18 mouse cellular contexts compared by ENCODE assay signal in genomic region chr2:153066991-153067390, GRCm38 (mm10). TPM values are rescaled to one million over a fixed set of nuclear protein-coding genes. Genes with fewer than 3 reads are reported as not detected.
DNase-seq lines count a peak whose midpoint lies in the region; ATAC-seq and TF ChIP-seq lines count a peak whose summit lies in the region.
"Had no signal": no experiment of that assay in that cellular context is flagged by ENCODE, and none has a peak within 500 bp of the region (broad histone marks: within the 10 kb centered on the region; RNA-seq: fewer than 3 reads in every experiment).

No protein-coding gene starts in this region.

- H3K4me2 ChIP-seq in kidney, embryonic 15.5 days = peak overlapping the region; percentile 33
- peak overlapping the region; percentile 36 for H3K4me2 ChIP-seq in lung, embryonic 14.5 days
- peak overlapping the region; percentile 39 for H3K4me2 ChIP-seq in lung, embryonic 16.5 days (ENCODE audit: low read depth, low read length)
- H3K4me2 ChIP-seq: embryonic facial prominence, embryonic 15.5 days; forebrain, embryonic 12.5 days; midbrain, embryonic 13.5 days had no signal

- H3K4me1 ChIP-seq in heart, embryonic 10.5 days = peaks cover 30% of the 10 kb centered on the region
- peaks cover 10% of the 10 kb centered on the region for H3K4me1 ChIP-seq in kidney, embryonic 15.5 days
- H3K4me1 ChIP-seq in lung, embryonic 14.5 days (ENCODE audit: insufficient read depth) = peaks cover 3% of the 10 kb centered on the region; the same call in 1 of the 2 replicates
- H3K4me1 ChIP-seq in lung, embryonic 16.5 days (replicated peaks; ENCODE audit: control insufficient read depth, insufficient read depth, low read length) = no peaks in the 10 kb centered on the region; the same call in 1 of the 2 replicates

- H3K4me3 ChIP-seq in heart, embryonic 10.5 days = peak overlapping the region; percentile 36; the same call in 1 of the 2 replicates
- peak overlapping the region; percentile 19; the same call in 1 of the 2 replicates for H3K4me3 ChIP-seq in kidney, embryonic 15.5 days (replicated peaks)
- peak overlapping the region; percentile 14; the same call in 1 of the 2 replicates for H3K4me3 ChIP-seq in lung, embryonic 14.5 days (ENCODE audit: low read depth, low read length)
- H3K4me3 ChIP-seq in lung, embryonic 16.5 days (ENCODE audit: low read length) = peak overlapping the region; percentile 30
- H3K4me3 ChIP-seq: embryonic facial prominence, embryonic 15.5 days; forebrain, embryonic 12.5 days; midbrain, embryonic 13.5 days had no signal

- 44% methylated on average over 6 of the region's 6 CpGs for WGBS in heart, embryonic 10.5 days
- 49% methylated on average over 6 of the region's 6 CpGs for WGBS in kidney, embryonic 15.5 days
- 47% methylated on average over 6 of the region's 6 CpGs for WGBS in lung, embryonic 14.5 days
- WGBS in lung, embryonic 16.5 days = 47% methylated on average over 6 of the region's 6 CpGs

- ATAC-seq in kidney, embryonic 15.5 days (replicated peaks; ENCODE audit: low FRiP score) = no peak
- ATAC-seq in lung, embryonic 14.5 days (ENCODE audit: insufficient read depth) = no peak
- ATAC-seq in lung, embryonic 16.5 days (ENCODE audit: low read depth) = no peak
- ATAC-seq: midbrain, embryonic 13.5 days had no signal

- peaks cover 4% of the 10 kb centered on the region; the same call in 1 of the 2 replicates for H3K36me3 ChIP-seq in heart, embryonic 10.5 days
- H3K36me3 ChIP-seq in kidney, embryonic 15.5 days = no peaks in the 10 kb centered on the region
- H3K36me3 ChIP-seq in lung, embryonic 14.5 days (ENCODE audit: insufficient read depth) = no peaks in the 10 kb centered on the region
- no peaks in the 10 kb centered on the region for H3K36me3 ChIP-seq in lung, embryonic 16.5 days (ENCODE audit: control insufficient read depth, insufficient read depth, low read length)
- H3K36me3 ChIP-seq: embryonic facial prominence, embryonic 15.5 days; forebrain, embryonic 12.5 days; midbrain, embryonic 13.5 days had no signal

- H3K27me3 ChIP-seq in heart, embryonic 10.5 days (ENCODE audit: insufficient read depth, poor library complexity, severe bottlenecking) = peaks cover 75% of the 10 kb centered on the region
- H3K27me3 ChIP-seq in kidney, embryonic 15.5 days = peaks cover 57% of the 10 kb centered on the region
- peaks cover 32% of the 10 kb centered on the region for H3K27me3 ChIP-seq in lung, embryonic 14.5 days (ENCODE audit: insufficient read depth, low read length)
- peaks cover 25% of the 10 kb centered on the region for H3K27me3 ChIP-seq in lung, embryonic 16.5 days (ENCODE audit: control insufficient read depth, insufficient read depth, low read depth, low read length)

- no peak overlapping the region for H3K9ac ChIP-seq in kidney, embryonic 15.5 days
- no peak overlapping the region for H3K9ac ChIP-seq in lung, embryonic 14.5 days
- H3K9ac ChIP-seq in lung, embryonic 16.5 days (ENCODE audit: low read length) = no peak overlapping the region
- H3K9ac ChIP-seq: embryonic facial prominence, embryonic 15.5 days; forebrain, embryonic 12.5 days; midbrain, embryonic 13.5 days had no signal

- H3K9me3 ChIP-seq in heart, embryonic 10.5 days = no peaks in the 10 kb centered on the region
- no peaks in the 10 kb centered on the region for H3K9me3 ChIP-seq in kidney, embryonic 15.5 days (replicated peaks)
- no peaks in the 10 kb centered on the region for H3K9me3 ChIP-seq in lung, embryonic 14.5 days (ENCODE audit: low read depth, low read length)
- H3K9me3 ChIP-seq in lung, embryonic 16.5 days (ENCODE audit: control insufficient read depth, low read length) = no peaks in the 10 kb centered on the region
- H3K9me3 ChIP-seq: embryonic facial prominence, embryonic 15.5 days; forebrain, embryonic 12.5 days; midbrain, embryonic 13.5 days had no signal

- H3K27ac ChIP-seq in heart, embryonic 10.5 days = no peak overlapping the region; the same call in 1 of the 2 replicates
- no peak overlapping the region for H3K27ac ChIP-seq in kidney, embryonic 15.5 days
- no peak overlapping the region for H3K27ac ChIP-seq in lung, embryonic 14.5 days (ENCODE audit: low read depth)
- H3K27ac ChIP-seq in lung, embryonic 16.5 days (ENCODE audit: low read length) = peak overlapping the region; percentile 79
- H3K27ac ChIP-seq: embryonic facial prominence, embryonic 15.5 days; forebrain, embryonic 12.5 days; macrophage; midbrain, embryonic 13.5 days had no signal

- DNase-seq in heart, embryonic 10.5 days (ENCODE audit: low spot score) = no peak
- no peak for DNase-seq in heart, adult 18-20 months
- DNase-seq in kidney, adult 8-10 months = no peak
- no peak for DNase-seq in lung, embryonic 14.5 days
- no peak for DNase-seq in lung, postnatal 25 days (ENCODE audit: low spot score)
- no peak for DNase-seq in cerebellum, adult 9-11 months
- DNase-seq: adrenal gland, adult 8-10 months; B cell, adult 2 months; cerebellum, postnatal 14 days; thymus, postnatal 14 days had no signal

- no peak for TF ChIP-seq CTCF in lung, embryonic 14.5 days (IDR thresholded peaks at IDR 0.05; ENCODE audit: low read depth)

RNA-seq across cellular contexts. Expression of gene Ccm2l, which starts 1.2 kb away (rescaled TPM):
- polyA plus RNA-seq in heart, embryonic 10.5 days (2016; fragmentation: Nextera tagmentation; extraction: Ambion mirVana) = 4.4 and 5.1 TPM in 2 replicates
- total RNA-seq in heart, adult 18-20 months (2021) = 10 to 100 TPM; 12.6 to 15.5 TPM
- polyA plus RNA-seq in kidney, embryonic 15.5 days (2015; fragmentation: Nextera tagmentation; extraction: Ambion mirVana) = 3.5 and 3.6 TPM in 2 replicates
- 5.7 and 6.0 TPM in 2 replicates for polyA plus RNA-seq in lung, embryonic 14.5 days (2014; fragmentation: Nextera tagmentation; extraction: Ambion mirVana)
- 2.8 and 3.5 TPM in 2 replicates for polyA plus RNA-seq in lung, embryonic 16.5 days (2015; fragmentation: Nextera tagmentation; extraction: Ambion mirVana)
- polyA plus RNA-seq: macrophage had no signal

RNA-seq across cellular contexts. Expression of gene Xkr7, which starts 35.3 kb away (rescaled TPM):
- not detected in 2 replicates for polyA plus RNA-seq in heart, embryonic 10.5 days (2016; fragmentation: Nextera tagmentation; extraction: Ambion mirVana)
- total RNA-seq in heart, adult 18-20 months (2021) = not detected
- polyA plus RNA-seq in kidney, embryonic 15.5 days (2015; fragmentation: Nextera tagmentation; extraction: Ambion mirVana) = not detected in 2 replicates
- not detected in 2 replicates for polyA plus RNA-seq in lung, embryonic 14.5 days (2014; fragmentation: Nextera tagmentation; extraction: Ambion mirVana)
- polyA plus RNA-seq in lung, embryonic 16.5 days (2015; fragmentation: Nextera tagmentation; extraction: Ambion mirVana) = not detected in 2 replicates
- total RNA-seq: hematopoietic stem cell, adult 5-6 weeks had no signal
- polyA plus RNA-seq: embryonic facial prominence, embryonic 15.5 days; intestine, embryonic 14.5 days; macrophage had no signal

RNA-seq across cellular contexts. Expression of gene Hck, which starts 41.3 kb away (rescaled TPM):
- 0.48 and 1.3 TPM in 2 replicates for polyA plus RNA-seq in heart, embryonic 10.5 days (2016; fragmentation: Nextera tagmentation; extraction: Ambion mirVana)
- 1 to 10 TPM; 1.3 to 1.9 TPM for total RNA-seq in heart, adult 18-20 months (2021)
- 5.3 and 5.4 TPM in 2 replicates for polyA plus RNA-seq in kidney, embryonic 15.5 days (2015; fragmentation: Nextera tagmentation; extraction: Ambion mirVana)
- 2.6 and 3.7 TPM in 2 replicates for polyA plus RNA-seq in lung, embryonic 14.5 days (2014; fragmentation: Nextera tagmentation; extraction: Ambion mirVana)
- polyA plus RNA-seq in lung, embryonic 16.5 days (2015; fragmentation: Nextera tagmentation; extraction: Ambion mirVana) = 4.5 and 6.9 TPM in 2 replicates

RNA-seq across cellular contexts. Expression of gene Pdrg1, which starts 51.8 kb away (rescaled TPM):
- polyA plus RNA-seq in heart, embryonic 10.5 days (2016; fragmentation: Nextera tagmentation; extraction: Ambion mirVana) = 89.9 and 94.4 TPM in 2 replicates
- 100 to 1,000 TPM; 136 to 152 TPM for total RNA-seq in heart, adult 18-20 months (2021)
- polyA plus RNA-seq in kidney, embryonic 15.5 days (2015; fragmentation: Nextera tagmentation; extraction: Ambion mirVana) = 111 and 112 TPM in 2 replicates
- 54.5 and 56.8 TPM in 2 replicates for polyA plus RNA-seq in lung, embryonic 14.5 days (2014; fragmentation: Nextera tagmentation; extraction: Ambion mirVana)
- polyA plus RNA-seq in lung, embryonic 16.5 days (2015; fragmentation: Nextera tagmentation; extraction: Ambion mirVana) = 101 and 114 TPM in 2 replicates
